Mouse (Mus musculus): ENCODE measurements at regions not wholly inside any gene's neighbourhood (a gene's known extent, or its start where the extent isn't known, plus 50 kb on each side); places are given as distances from the start of the nearest gene placed in this dataset.

DNA sequence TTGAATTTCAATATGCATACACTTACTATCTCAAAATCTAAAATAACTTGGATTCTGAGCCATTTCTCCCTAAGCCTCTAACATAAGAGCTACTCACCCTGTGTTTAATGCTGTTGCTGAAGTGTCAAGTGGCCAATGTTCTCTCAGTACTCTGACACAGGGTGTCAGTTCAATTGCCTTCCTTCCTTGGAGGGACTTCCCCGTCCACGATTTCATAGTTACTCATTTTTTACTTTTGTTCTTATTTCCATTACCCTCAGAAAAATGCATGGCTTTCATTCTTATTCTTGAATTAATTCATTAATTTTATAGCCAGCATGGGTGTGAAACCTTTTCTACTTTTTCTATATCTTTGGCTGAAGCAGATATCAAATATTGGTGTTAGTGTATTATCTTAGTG is 623.9 kb downstream of the Kcnj2 start:
- Histone ChIP-seq H3K4me1 (no peaks in the 10 kb centered on the region), H3K36me3 (no peaks in the 10 kb centered on the region), H3K9ac (replicated peaks) (no peak overlapping the region), H3K4me2 (replicated peaks) (no peak overlapping the region), H3K27me3 (no peaks in the 10 kb centered on the region), H3K9me3 (no peaks in the 10 kb centered on the region), H3K4me3 (no peak overlapping the region), H3K27ac (replicated peaks) (no peak overlapping the region)
- ATAC-seq (ENCODE audit: low FRiP score, low read depth): no peak
- WGBS: 81% methylated on average over 2 of the region's 2 CpGs

DNA sequence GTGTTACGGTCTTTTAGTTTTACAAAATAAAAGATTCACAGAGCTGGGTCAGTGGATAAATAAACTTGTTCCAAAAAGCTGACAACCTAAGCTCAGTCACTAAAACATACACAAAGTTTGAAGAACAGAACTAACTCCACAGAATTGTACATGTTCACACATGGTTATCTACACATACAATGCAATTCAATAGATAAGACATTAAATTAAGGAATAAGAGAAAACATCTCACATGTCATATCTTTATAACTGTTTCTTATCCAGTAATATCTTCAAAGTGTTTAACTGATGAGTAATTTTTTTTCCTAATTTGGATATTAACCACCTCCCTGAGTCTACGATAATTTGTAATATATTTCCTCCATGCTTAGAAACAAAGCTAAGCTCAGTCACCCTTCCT is 625.5 kb downstream of the Kcnj2 start:
- no peak for ATAC-seq (ENCODE audit: low FRiP score, low read depth)
- no peaks in the 10 kb centered on the region for H3K36me3 ChIP-seq
- no peak overlapping the region for H3K4me3 ChIP-seq
- H3K9me3 ChIP-seq: no peaks in the 10 kb centered on the region
- 95% methylated on average over 2 of the region's 2 CpGs for WGBS
- no peak overlapping the region for H3K4me2 ChIP-seq (replicated peaks)
- no peaks in the 10 kb centered on the region for H3K4me1 ChIP-seq
- H3K27me3 ChIP-seq: no peaks in the 10 kb centered on the region
- H3K9ac ChIP-seq (replicated peaks): no peak overlapping the region
- H3K27ac ChIP-seq (replicated peaks): no peak overlapping the region

DNA sequence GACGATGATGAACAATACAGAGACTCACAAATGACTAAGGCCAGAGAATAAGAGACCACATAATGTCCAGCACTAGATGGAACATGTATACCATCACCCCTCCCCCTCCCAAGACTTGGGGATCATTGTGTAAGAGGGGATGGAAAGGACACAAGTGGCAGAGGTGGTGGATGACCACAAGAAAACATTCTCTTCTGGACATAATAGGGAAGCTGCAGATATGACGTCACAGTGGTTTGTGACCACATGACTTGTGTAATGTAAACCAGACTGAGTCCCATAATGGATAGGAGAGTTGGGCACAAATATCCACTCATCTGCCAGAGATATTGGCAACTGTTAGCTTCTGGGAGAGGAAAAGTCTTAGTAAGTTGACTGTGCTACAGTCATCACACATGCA is 630.7 kb downstream of the Kcnj2 start:
- Histone ChIP-seq H3K36me3 (no peaks in the 10 kb centered on the region), H3K4me2 (replicated peaks) (no peak overlapping the region), H3K4me1 (no peaks in the 10 kb centered on the region), H3K9ac (replicated peaks) (no peak overlapping the region), H3K9me3 (no peaks in the 10 kb centered on the region), H3K27ac (replicated peaks) (no peak overlapping the region), H3K27me3 (no peaks in the 10 kb centered on the region), H3K4me3 (no peak overlapping the region)
- WGBS: 93% methylated on average over 2 of the region's 2 CpGs
- ATAC-seq (ENCODE audit: low FRiP score, low read depth): no peak

DNA sequence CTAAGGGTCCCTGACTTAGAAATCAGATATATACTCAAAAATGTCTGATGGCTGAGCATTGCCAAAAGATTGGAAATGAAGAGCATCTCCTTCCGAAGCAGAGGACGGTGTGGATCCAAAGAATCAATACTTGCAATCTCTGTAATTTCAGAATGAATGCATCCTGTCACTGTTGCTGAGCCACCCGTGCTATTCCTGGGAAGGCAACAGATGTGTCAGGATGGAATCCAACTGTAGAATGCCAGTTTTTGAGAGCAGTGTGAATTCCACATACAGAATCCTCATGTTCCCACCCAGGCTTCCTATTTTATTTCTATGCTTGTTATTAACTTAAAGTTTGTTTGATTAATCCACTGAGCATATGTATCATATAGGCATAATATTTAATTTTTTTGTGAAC is 633.9 kb downstream of the Kcnj2 start:
- Histone ChIP-seq H3K4me3 (no peak overlapping the region), H3K36me3 (no peaks in the 10 kb centered on the region), H3K27ac (replicated peaks) (no peak overlapping the region), H3K9me3 (no peaks in the 10 kb centered on the region), H3K27me3 (no peaks in the 10 kb centered on the region), H3K4me2 (replicated peaks) (no peak overlapping the region), H3K4me1 (no peaks in the 10 kb centered on the region), H3K9ac (replicated peaks) (no peak overlapping the region)
- WGBS: 89% methylated on average over 3 of the region's 3 CpGs
- ATAC-seq (ENCODE audit: low FRiP score, low read depth): no peak

DNA sequence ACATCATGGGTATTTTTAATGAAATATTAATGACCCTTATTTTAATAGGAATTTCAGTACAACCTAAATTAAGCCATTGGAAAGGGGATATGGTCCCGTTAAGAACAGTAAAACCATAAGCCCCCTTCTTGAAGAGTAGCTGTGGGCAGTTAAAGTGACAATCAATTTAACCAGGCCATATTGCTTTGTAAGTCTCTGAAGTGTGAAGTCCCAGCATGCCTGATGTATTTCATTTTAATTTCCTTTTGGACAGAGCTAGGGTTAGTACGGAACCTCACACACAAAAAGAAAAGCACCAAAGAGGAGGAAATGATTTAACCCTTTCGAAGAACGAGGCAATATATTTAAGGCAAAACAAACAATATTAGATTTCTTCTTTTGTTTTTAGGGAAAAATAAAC is 640.9 kb downstream of the Kcnj2 start:
- ATAC-seq (ENCODE audit: low FRiP score, low read depth): no peak
- Histone ChIP-seq H3K4me3 (no peak overlapping the region), H3K27me3 (no peaks in the 10 kb centered on the region), H3K27ac (replicated peaks) (no peak overlapping the region), H3K9me3 (no peaks in the 10 kb centered on the region), H3K4me2 (replicated peaks) (no peak overlapping the region), H3K4me1 (no peaks in the 10 kb centered on the region), H3K9ac (replicated peaks) (no peak overlapping the region), H3K36me3 (no peaks in the 10 kb centered on the region)
- 60% methylated on average over 4 of the region's 4 CpGs for WGBS

DNA sequence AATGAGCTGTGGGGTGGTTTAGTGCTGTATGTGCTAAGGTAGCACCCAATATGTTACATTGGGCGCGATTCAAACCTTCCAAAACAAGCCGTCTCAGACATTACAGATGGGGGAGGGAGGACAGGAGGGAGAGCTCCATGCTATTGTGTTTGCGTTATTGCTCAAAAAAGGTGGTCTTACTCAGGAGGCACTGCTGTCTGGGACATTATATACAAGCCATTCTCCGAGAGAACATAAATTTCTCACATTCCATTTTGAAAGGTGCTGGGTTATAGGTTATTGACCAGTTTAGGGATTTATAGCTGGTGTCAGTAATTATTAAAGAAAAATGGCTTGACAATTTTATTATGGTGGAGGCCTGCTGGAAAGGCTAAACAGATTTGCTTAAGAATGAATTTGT is 649.4 kb downstream of the Kcnj2 start:
- Histone ChIP-seq H3K9me3 (no peaks in the 10 kb centered on the region), H3K4me3 (no peak overlapping the region), H3K4me1 (no peaks in the 10 kb centered on the region), H3K27ac (replicated peaks) (no peak overlapping the region), H3K27me3 (no peaks in the 10 kb centered on the region), H3K9ac (replicated peaks) (no peak overlapping the region), H3K36me3 (no peaks in the 10 kb centered on the region), H3K4me2 (replicated peaks) (no peak overlapping the region)
- WGBS: 85% methylated on average over 5 of the region's 5 CpGs
- ATAC-seq (ENCODE audit: low FRiP score, low read depth): no peak

DNA sequence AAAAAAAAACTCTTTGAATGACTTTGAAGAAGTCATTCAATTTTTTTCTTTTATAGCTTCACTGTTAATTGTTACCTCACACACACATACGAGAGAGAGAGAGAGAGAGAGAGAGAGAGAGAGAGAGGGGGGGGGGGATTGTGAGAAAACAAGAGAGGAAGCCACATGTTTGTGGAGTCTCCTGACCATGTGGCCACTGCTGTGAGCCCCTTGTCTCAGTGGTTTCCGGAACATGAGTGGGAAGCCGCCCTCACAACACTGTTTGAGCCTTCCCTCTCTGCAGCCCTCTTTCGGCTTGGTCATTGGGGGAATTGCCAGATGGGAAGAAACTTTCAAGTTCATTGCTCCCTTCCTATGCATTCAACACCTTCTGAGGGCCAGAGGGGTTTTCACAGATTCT is 656.3 kb downstream of the Kcnj2 start:
- WGBS: 79% methylated on average over 4 of the region's 4 CpGs
- ATAC-seq (ENCODE audit: low FRiP score, low read depth): no peak
- no peak overlapping the region for H3K27ac ChIP-seq (replicated peaks)
- H3K27me3 ChIP-seq: no peaks in the 10 kb centered on the region
- no peak overlapping the region for H3K4me2 ChIP-seq (replicated peaks)
- H3K9ac ChIP-seq (replicated peaks): no peak overlapping the region
- H3K4me3 ChIP-seq: no peak overlapping the region
- H3K9me3 ChIP-seq: no peaks in the 10 kb centered on the region
- H3K36me3 ChIP-seq: no peaks in the 10 kb centered on the region
- no peaks in the 10 kb centered on the region for H3K4me1 ChIP-seq

DNA sequence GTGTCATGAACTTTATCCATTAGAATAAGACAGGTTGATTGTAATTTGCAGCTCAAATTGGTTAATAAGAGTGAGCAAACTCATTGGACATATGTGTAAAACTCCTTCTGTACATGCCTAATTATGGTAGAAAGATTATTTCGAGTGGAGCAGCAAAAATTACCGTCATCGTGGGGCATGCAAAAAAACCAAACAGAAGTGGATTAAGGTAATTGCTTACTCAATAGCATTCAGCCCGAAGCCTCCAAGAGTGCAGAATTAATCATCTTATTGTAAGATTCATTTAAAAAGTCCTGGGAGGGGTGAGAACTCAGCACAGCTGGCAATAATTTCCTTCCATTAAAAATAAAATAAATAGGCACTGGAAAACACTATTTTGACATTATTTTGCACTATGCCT is 662.2 kb downstream of the Kcnj2 start:
- Histone ChIP-seq H3K27me3 (no peaks in the 10 kb centered on the region), H3K4me3 (no peak overlapping the region), H3K36me3 (no peaks in the 10 kb centered on the region), H3K4me2 (replicated peaks) (no peak overlapping the region), H3K27ac (replicated peaks) (no peak overlapping the region), H3K9me3 (no peaks in the 10 kb centered on the region), H3K4me1 (0 out of 2 replicates have a peak, but pooled peaks cover 4% of the 10 kb centered on the region), H3K9ac (replicated peaks) (no peak overlapping the region)
- 54% methylated on average over 4 of the region's 4 CpGs for WGBS
- ATAC-seq (ENCODE audit: low FRiP score, low read depth): no peak

DNA sequence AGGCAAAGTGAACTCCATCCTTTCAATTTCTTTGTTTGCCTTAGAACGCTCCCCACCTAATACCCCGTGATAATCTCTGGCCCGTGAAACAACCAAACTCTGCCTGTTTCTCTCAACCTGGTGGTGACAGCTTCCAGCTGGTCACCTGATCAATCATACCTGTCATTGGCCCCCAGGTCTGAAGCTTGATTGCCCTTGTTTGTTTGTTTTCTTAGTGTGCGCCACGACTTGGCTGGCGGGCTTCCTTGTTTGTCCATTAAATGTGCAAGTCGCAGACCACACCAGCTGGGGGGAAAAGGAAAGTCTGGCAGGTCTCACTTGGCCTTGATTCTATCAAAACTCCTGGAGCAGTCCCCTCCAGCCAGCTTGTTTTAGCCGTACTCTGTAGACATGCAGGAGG is 666.1 kb downstream of the Kcnj2 start:
- Histone ChIP-seq H3K4me3 (no peak overlapping the region), H3K9me3 (no peaks in the 10 kb centered on the region), H3K4me2 (replicated peaks) (no peak overlapping the region), H3K4me1 (0 out of 2 replicates have a peak, but pooled peaks cover 4% of the 10 kb centered on the region), H3K9ac (replicated peaks) (no peak overlapping the region), H3K36me3 (no peaks in the 10 kb centered on the region), H3K27me3 (no peaks in the 10 kb centered on the region), H3K27ac (replicated peaks) (no peak overlapping the region)
- WGBS: 84% methylated on average over 8 of the region's 8 CpGs
- ATAC-seq (ENCODE audit: low FRiP score, low read depth): no peak

DNA sequence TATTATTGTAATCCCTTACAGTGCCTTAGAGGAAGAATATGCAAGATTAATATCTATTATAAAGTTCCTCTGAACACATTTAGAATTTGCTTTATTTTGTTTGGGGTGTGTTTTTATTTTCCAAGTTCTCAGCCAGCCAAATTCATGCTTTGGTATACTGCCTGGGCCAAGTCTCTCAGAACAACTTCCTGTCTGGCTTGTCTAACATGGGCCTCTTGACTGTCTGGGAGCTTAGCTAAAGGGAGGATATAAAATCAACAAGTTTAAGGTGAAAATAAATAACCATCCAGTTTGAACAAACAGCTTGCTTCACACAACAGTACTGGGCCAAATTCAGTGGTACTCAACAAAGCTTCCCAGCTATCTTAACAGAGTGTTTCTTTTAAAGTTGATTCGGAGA is 669.5 kb downstream of the Kcnj2 start:
- no peaks in the 10 kb centered on the region for H3K4me1 ChIP-seq
- H3K9ac ChIP-seq (replicated peaks): no peak overlapping the region
- no peaks in the 10 kb centered on the region for H3K36me3 ChIP-seq
- H3K27me3 ChIP-seq: no peaks in the 10 kb centered on the region
- H3K9me3 ChIP-seq: no peaks in the 10 kb centered on the region
- WGBS: 96% methylated on average over 1 of the region's 1 CpGs
- no peak for ATAC-seq (ENCODE audit: low FRiP score, low read depth)
- no peak overlapping the region for H3K4me3 ChIP-seq
- no peak overlapping the region for H3K27ac ChIP-seq (replicated peaks)
- H3K4me2 ChIP-seq (replicated peaks): no peak overlapping the region

DNA sequence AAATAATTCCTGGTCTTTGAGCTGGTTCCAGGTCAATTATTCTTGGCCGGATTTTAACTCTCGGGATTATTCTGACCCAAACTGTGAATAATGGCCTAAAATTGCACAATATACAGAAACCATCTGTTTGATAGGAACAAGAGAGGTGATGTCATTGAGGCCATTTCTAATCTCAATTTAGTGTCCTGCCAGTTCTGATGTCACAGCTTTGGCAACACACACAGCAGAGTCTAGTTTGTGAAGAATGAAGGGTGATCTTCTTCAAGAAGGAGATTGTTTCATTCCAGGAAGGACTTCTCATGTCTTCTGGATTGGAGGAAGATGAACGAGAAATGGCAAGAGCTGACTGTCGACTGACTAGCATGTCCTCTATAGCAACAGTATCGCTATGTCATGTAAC is 670.0 kb downstream of the Kcnj2 start:
- no peaks in the 10 kb centered on the region for H3K9me3 ChIP-seq
- H3K4me1 ChIP-seq: no peaks in the 10 kb centered on the region
- no peaks in the 10 kb centered on the region for H3K27me3 ChIP-seq
- no peak overlapping the region for H3K9ac ChIP-seq (replicated peaks)
- no peak overlapping the region for H3K4me2 ChIP-seq (replicated peaks)
- no peaks in the 10 kb centered on the region for H3K36me3 ChIP-seq
- WGBS: 94% methylated on average over 5 of the region's 5 CpGs
- ATAC-seq (ENCODE audit: low FRiP score, low read depth): no peak
- H3K27ac ChIP-seq (replicated peaks): no peak overlapping the region
- no peak overlapping the region for H3K4me3 ChIP-seq

DNA sequence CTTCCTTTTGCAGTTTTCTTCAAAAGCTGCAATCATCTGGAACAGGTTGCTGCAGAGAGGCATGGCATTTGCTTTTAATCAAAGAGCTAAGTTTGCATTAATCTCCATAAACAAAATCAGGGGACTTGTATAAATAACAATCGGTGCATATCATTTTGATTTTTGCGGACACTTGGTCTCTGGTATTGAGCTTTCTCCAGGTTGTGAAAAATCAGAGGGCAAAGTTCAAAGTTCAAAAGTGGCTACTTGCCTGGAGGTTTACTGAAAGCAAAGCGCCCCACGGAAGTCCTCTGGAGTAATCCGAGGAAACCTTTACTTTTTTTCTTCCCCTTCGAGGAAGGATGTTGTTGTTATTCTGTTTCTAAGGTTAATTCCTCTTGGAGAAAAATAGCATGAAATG is 677.4 kb downstream of the Kcnj2 start:
- Histone ChIP-seq H3K9me3 (no peaks in the 10 kb centered on the region), H3K36me3 (no peaks in the 10 kb centered on the region), H3K4me1 (no peaks in the 10 kb centered on the region), H3K27me3 (no peaks in the 10 kb centered on the region), H3K4me2 (replicated peaks) (no peak overlapping the region), H3K9ac (replicated peaks) (no peak overlapping the region), H3K4me3 (no peak overlapping the region), H3K27ac (replicated peaks) (no peak overlapping the region)
- 45% methylated on average over 6 of the region's 6 CpGs for WGBS
- no peak for ATAC-seq (ENCODE audit: low FRiP score, low read depth)

DNA sequence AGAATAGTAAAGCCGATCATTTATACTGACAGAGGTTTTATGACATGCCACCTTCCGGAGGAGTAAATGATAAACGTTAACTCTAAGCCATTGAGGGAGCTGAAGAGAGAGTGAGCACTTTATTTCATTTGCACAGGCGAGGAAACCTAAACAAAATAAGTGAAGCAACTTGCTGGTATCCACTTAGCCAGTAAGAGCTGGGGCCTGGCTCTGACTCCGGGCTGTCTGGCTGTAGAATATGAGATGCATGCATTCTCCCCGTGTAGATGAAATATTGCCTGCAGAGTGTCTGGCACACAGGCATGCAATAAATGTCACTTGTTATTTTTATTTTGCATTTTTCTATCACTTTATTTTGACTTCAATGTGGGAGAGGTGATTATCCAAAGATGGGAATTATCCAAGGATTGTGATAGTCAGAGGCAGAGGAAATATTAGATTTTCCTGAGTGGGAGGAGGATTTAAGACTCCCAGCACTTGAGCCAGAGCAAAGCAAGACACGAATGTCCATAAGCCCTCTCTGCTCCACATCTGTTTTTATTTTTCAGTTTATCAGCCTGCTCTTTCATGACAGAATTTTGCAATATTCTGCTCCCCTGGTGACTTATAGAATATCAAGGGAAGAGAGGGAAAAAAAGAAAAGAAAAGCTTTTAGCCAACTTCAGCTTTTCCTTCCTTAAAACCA is 681.4 kb downstream of the Kcnj2 start:
- Histone ChIP-seq H3K4me1 (no peaks in the 10 kb centered on the region), H3K36me3 (no peaks in the 10 kb centered on the region), H3K4me2 (replicated peaks) (no peak overlapping the region), H3K4me3 (no peak overlapping the region), H3K27ac (replicated peaks) (no peak overlapping the region), H3K9me3 (no peaks in the 10 kb centered on the region), H3K27me3 (no peaks in the 10 kb centered on the region), H3K9ac (replicated peaks) (no peak overlapping the region)
- 83% methylated on average over 7 of the region's 7 CpGs for WGBS
- no peak for ATAC-seq (ENCODE audit: low FRiP score, low read depth)
